Mouse (Mus musculus): ENCODE measurements around the gene Gm28539.
"Not testable (repeated sequence)": the region's sequence is repeated elsewhere in the genome, so short reads cannot be mapped to it uniquely, and the experiment has no call there.

Gm28539 gene

GRCm38 (mm10) chr16:18969420-18970128, 133.2 kb downstream of the Gm28539 start:
- no peak for DNase-seq

- DNase-seq: no peak
These were observed 134.5 kb downstream of the Gm28539 start for GRCm38 (mm10) chr16:18970837-18971236.

GRCm38 (mm10) chr16:18975665-18976064, 139.3 kb downstream of the Gm28539 start:
- DNase-seq: not testable (repeated sequence)

- no peak for DNase-seq
These were observed 139.9 kb downstream of the Gm28539 start for GRCm38 (mm10) chr16:18976315-18976714.

GRCm38 (mm10) chr16:18986381-18986780, 150.0 kb downstream of the Gm28539 start:
- no peak for DNase-seq

GRCm38 (mm10) chr16:18986860-18987259, 150.5 kb downstream of the Gm28539 start:
- DNase-seq: no peak

GRCm38 (mm10) chr16:19002610-19003389, 166.4 kb downstream of the Gm28539 start:
- peak in 1 of 2 experiments; percentile 1 for DNase-seq

- no peak for DNase-seq
These were observed 167.4 kb downstream of the Gm28539 start for GRCm38 (mm10) chr16:19003757-19004156.

- DNase-seq: no peak
These were observed 168.9 kb downstream of the Gm28539 start for GRCm38 (mm10) chr16:19005298-19005697.

Measured in thymus, postnatal 36 days (tissue).